8 mouse cellular contexts compared by ENCODE assay signal in the genomic region with DNA sequence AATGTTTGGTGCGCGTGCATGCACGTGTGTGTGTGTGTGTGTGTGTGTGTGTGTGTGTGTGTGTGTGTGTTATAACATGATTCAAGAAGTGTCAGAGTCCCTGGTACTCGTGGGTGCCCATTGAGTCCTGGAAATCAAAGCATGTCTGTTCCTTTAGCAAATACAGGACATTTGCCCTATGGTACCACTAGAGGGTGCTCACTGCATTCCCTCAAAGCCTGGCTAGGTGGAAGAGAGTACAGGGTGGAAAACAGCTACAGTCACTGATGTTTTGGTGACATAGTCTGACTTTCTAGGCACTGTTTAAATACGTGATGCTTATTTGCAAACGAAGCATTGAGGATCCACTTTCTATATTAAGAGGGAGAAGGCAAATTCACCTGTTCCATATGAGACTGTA. TPM values are rescaled to one million over a fixed set of nuclear protein-coding genes. Genes with fewer than 3 reads are reported as not detected.
DNase-seq lines count a peak whose midpoint lies in the region; ATAC-seq and TF ChIP-seq lines count a peak whose summit lies in the region.
"Had no signal": no experiment of that assay in that cellular context is flagged by ENCODE, and none has a peak within 500 bp of the region (broad histone marks: within the 10 kb centered on the region; RNA-seq: fewer than 3 reads in every experiment).

No protein-coding gene starts in this region.

- H3K4me1 ChIP-seq in G1E (ENCODE audit: insufficient read depth, low read depth, low read length): no peaks in the 10 kb centered on the region
- no peaks in the 10 kb centered on the region for H3K4me1 ChIP-seq in hindbrain, embryonic 10.5 days (replicated peaks)
- H3K4me1 ChIP-seq: limb, embryonic 12.5 days had no signal

- H3K4me3 ChIP-seq in G1E (ENCODE audit: low read depth, low read length): no peak overlapping the region
- no peak overlapping the region for H3K4me3 ChIP-seq in hindbrain, embryonic 10.5 days
- H3K4me3 ChIP-seq: limb, embryonic 12.5 days had no signal

- H3K27me3 ChIP-seq in G1E (ENCODE audit: insufficient read depth, low read length): no peaks in the 10 kb centered on the region
- H3K27me3 ChIP-seq in hindbrain, embryonic 10.5 days (ENCODE audit: insufficient read depth, poor library complexity, severe bottlenecking): no peaks in the 10 kb centered on the region
- H3K27me3 ChIP-seq: limb, embryonic 12.5 days had no signal

- TF ChIP-seq CTCF in G1E (IDR thresholded peaks at IDR 0.05; ENCODE audit: low read depth, low read length): peak; percentile 55

- ATAC-seq in G1E (ENCODE audit: extremely low read depth, insufficient number of reproducible peaks, low FRiP score, poor library complexity, severe bottlenecking): peak; percentile 55; the same call in 1 of the 2 replicates

- no peak overlapping the region for H3K27ac ChIP-seq in hindbrain, embryonic 10.5 days
- H3K27ac ChIP-seq: limb, embryonic 12.5 days had no signal

- WGBS in hindbrain, embryonic 10.5 days: 6% methylated on average over 6 of the region's 6 CpGs

- no peaks in the 10 kb centered on the region for H3K9me3 ChIP-seq in G1E (replicated peaks)
- H3K9me3 ChIP-seq in hindbrain, embryonic 10.5 days: no peaks in the 10 kb centered on the region
- H3K9me3 ChIP-seq: limb, embryonic 12.5 days had no signal

- DNase-seq in G1E (ENCODE audit: low spot score): no peak
- DNase-seq in adrenal gland, postnatal 10 days: peak; percentile 50
- peak; percentile 34 for DNase-seq in embryo, embryonic 11.5 days (ENCODE audit: low read depth, low spot score)
- peak; percentile 53 for DNase-seq in hindbrain, embryonic 10.5 days (ENCODE audit: low spot score)
- DNase-seq in layer of hippocampus, adult 9-10 months (ENCODE audit: low spot score): peak; percentile 58
- DNase-seq in lung, postnatal 14 days: peak; percentile 11
- DNase-seq in right cerebral cortex, postnatal 10 days (ENCODE audit: low spot score in 2 of 2): peak; percentile 72 to 74

- no peaks in the 10 kb centered on the region for H3K36me3 ChIP-seq in G1E (replicated peaks)
- no peaks in the 10 kb centered on the region for H3K36me3 ChIP-seq in hindbrain, embryonic 10.5 days
- H3K36me3 ChIP-seq: limb, embryonic 12.5 days had no signal

RNA-seq across cellular contexts. Expression of a gene that starts 27.9 kb away (rescaled TPM):
- total RNA-seq in G1E (2014; fragmentation: Nextera tagmentation) (not detected in 2 replicates), G1E (2017) (0.27 TPM in 1 of 2 replicates, not detected in the other)
- polyA plus RNA-seq in G1E (2012): not detected in 2 replicates
- not detected for total RNA-seq in adrenal gland, postnatal 10 days (2021)
- not detected in 2 replicates for polyA plus RNA-seq in hindbrain, embryonic 10.5 days (2016; fragmentation: Nextera tagmentation; extraction: Ambion mirVana)
- polyA plus RNA-seq: limb, embryonic 12.5 days had no signal

RNA-seq across cellular contexts. Expression of a gene that starts 31.9 kb away (rescaled TPM):
- total RNA-seq in G1E (2014; fragmentation: Nextera tagmentation): not detected in 2 replicates
- total RNA-seq in G1E (2017): 0.41 TPM in 1 of 2 replicates, not detected in the other
- polyA plus RNA-seq in G1E (2012): not detected in 2 replicates
- total RNA-seq in adrenal gland, postnatal 10 days (2021): 1 to 10 TPM; 2.4 to 2.5 TPM
- 6.1 and 8.0 TPM in 2 replicates for polyA plus RNA-seq in hindbrain, embryonic 10.5 days (2016; fragmentation: Nextera tagmentation; extraction: Ambion mirVana)

RNA-seq across cellular contexts. Expression of a gene that starts 45.9 kb away (rescaled TPM):
- not detected in 2 replicates for total RNA-seq in G1E (2014; fragmentation: Nextera tagmentation)
- 0.06 and 0.16 TPM in 2 replicates for total RNA-seq in G1E (2017)
- polyA plus RNA-seq in G1E (2012): not detected in 2 replicates
- total RNA-seq in adrenal gland, postnatal 10 days (2021): not detected
- polyA plus RNA-seq in hindbrain, embryonic 10.5 days (2016; fragmentation: Nextera tagmentation; extraction: Ambion mirVana): not detected in 2 replicates
- polyA plus RNA-seq: limb, embryonic 12.5 days had no signal
